Mouse (Mus musculus): ENCODE results near the gene H3f3b. TPM values are rescaled to one million over a fixed set of nuclear protein-coding genes. Genes with fewer than 3 reads are reported as not detected.

The H3f3b gene
- polyA plus RNA-seq, 1 experiment from 2014 or later = 1,937 TPM

DNA sequence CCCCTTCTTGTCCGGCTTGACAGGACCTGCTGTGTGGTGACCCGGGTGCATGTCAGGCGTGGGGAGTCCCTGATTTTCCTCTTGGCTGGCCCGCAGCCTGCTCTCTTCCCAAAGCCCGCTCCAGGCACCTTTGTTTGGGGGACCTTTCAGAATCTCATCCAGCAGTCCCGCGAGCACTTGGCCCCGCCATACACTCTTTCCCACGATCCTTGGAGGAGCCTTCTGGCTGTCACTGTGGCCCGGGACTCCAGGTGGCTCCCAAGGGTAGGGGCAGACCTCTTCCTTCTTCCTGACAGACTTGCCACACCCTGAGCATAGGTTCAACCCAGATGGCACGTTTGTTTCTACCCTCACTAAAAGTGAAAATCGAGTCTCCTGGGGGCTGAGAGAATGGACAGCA, 52.2 kb downstream of the H3f3b start:
- H3K9ac ChIP-seq (ENCODE audit: low read length) = peak overlapping the region; percentile 58
- H3K27ac ChIP-seq (ENCODE audit: low read length) = no peak overlapping the region
- H3K36me3 ChIP-seq (ENCODE audit: control insufficient read depth, insufficient read depth, low read length) = no peaks in the 10 kb centered on the region
- 31% methylated on average over 12 of the region's 12 CpGs for WGBS
- H3K9me3 ChIP-seq (ENCODE audit: control insufficient read depth, low read length) = no peaks in the 10 kb centered on the region
- peak overlapping the region; percentile 70 for H3K4me2 ChIP-seq (ENCODE audit: low read depth, low read length)
- ATAC-seq (ENCODE audit: low read depth) = no peak
- H3K4me1 ChIP-seq (replicated peaks; ENCODE audit: control insufficient read depth, insufficient read depth, low read length) = peaks cover 11% of the 10 kb centered on the region
- H3K27me3 ChIP-seq (ENCODE audit: control insufficient read depth, insufficient read depth, low read depth, low read length) = peaks cover 46% of the 10 kb centered on the region
- H3K4me3 ChIP-seq (ENCODE audit: low read length) = peak overlapping the region; percentile 51

- peaks cover 16% of the 10 kb centered on the region for H3K4me1 ChIP-seq (replicated peaks; ENCODE audit: control insufficient read depth, insufficient read depth, low read length)
- peak overlapping the region; percentile 70 for H3K4me2 ChIP-seq (ENCODE audit: low read depth, low read length)
- no peaks in the 10 kb centered on the region for H3K36me3 ChIP-seq (ENCODE audit: control insufficient read depth, insufficient read depth, low read length)
- peak overlapping the region; percentile 58 for H3K9ac ChIP-seq (ENCODE audit: low read length)
- 3% methylated on average over 17 of the region's 18 CpGs for WGBS
- H3K27ac ChIP-seq (ENCODE audit: low read length) = no peak overlapping the region
- ATAC-seq (ENCODE audit: low read depth) = no peak
- H3K9me3 ChIP-seq (ENCODE audit: control insufficient read depth, low read length) = no peaks in the 10 kb centered on the region
- peak overlapping the region; percentile 51 for H3K4me3 ChIP-seq (ENCODE audit: low read length)
- peaks cover 46% of the 10 kb centered on the region for H3K27me3 ChIP-seq (ENCODE audit: control insufficient read depth, insufficient read depth, low read depth, low read length)
Measured at GRCm38 (mm10) chr11:115975083-115975420, 52.7 kb downstream of the H3f3b start.

DNA sequence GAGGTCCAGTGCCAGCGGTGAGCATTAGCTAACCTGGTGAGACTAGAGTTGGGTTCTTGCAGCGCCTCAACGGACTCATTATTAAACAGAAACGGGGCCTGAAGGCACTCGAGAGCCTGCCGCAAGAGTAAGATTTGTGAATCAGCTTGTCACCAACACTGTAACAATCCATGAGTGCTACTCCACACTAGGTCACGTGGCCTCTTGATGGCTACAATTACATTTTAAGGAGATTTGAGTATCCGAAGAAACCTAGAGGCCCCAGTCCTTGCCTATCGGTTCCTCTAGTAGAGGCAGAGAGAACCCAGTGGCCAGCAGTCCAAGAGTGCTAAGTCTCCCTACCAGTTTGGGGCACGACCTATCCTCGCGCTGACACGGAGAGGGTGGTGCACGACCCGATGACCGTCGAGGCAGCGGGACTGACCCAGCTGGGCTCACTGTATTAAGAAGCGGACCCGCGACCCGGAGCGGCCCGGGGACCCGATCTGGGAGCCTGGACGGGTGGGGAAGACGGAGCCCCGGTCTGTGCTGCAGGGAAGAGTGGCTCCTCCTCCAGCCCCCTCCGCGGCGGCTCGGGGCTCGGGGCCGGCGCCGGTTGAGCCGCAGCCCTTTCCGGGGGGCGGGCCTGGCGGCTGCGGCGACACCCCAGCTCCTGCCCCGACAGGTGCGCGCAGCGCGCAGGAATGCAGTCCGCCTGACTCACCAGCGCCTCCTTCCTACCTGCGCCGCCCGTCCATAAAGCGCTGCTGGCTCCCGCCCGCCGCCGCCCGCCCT, 53.3 kb downstream of the H3f3b start, which contains the start of gene Itgb4:
Gene Itgb4, plus strand, starts transcription at position 401 of the 774 bp plus-strand sequence.
- Histone ChIP-seq H3K27ac (ENCODE audit: low read length) (no peak within 1 kb of the TSS), H3K9ac (ENCODE audit: low read length) (peak within 1 kb of the TSS; percentile 58), H3K27me3 (ENCODE audit: control insufficient read depth, insufficient read depth, low read depth, low read length) (peaks cover 46% of the 10 kb centered on the region), H3K4me2 (ENCODE audit: low read depth, low read length) (peak within 1 kb of the TSS; percentile 70), H3K4me3 (ENCODE audit: low read length) (peak within 1 kb of the TSS; percentile 51), H3K36me3 (ENCODE audit: control insufficient read depth, insufficient read depth, low read length) (no peaks in the 10 kb centered on the region), H3K9me3 (ENCODE audit: control insufficient read depth, low read length) (no peaks in the 10 kb centered on the region), H3K4me1 (replicated peaks; ENCODE audit: control insufficient read depth, insufficient read depth, low read length) (peaks cover 17% of the 10 kb centered on the region)
- ATAC-seq (ENCODE audit: low read depth) = peak; percentile 83
- 7% methylated on average over 48 of the region's 58 CpGs for WGBS

Other genes starting within 250 kb of the H3f3b start
- gene Caskin2, start 214.3 kb downstream of the H3f3b start, polyA plus RNA-seq (2015; fragmentation: Nextera tagmentation; extraction: Ambion mirVana) = 21.6 and 22.0 TPM in 2 replicates
- gene Tsen54, start 213.2 kb downstream of the H3f3b start, polyA plus RNA-seq (2015; fragmentation: Nextera tagmentation; extraction: Ambion mirVana) = 36.9 and 38.1 TPM in 2 replicates
- gene Llgl2, start 203.9 kb downstream of the H3f3b start, polyA plus RNA-seq (2015; fragmentation: Nextera tagmentation; extraction: Ambion mirVana) = 45.0 and 58.7 TPM in 2 replicates
- gene Myo15b, start 169.6 kb downstream of the H3f3b start, polyA plus RNA-seq (2015; fragmentation: Nextera tagmentation; extraction: Ambion mirVana) = 0.83 and 2.0 TPM in 2 replicates
- 5.6 and 8.9 TPM in 2 replicates for gene Smim5, start 128.0 kb downstream of the H3f3b start, polyA plus RNA-seq (2015; fragmentation: Nextera tagmentation; extraction: Ambion mirVana)
- gene Smim6, start 115.9 kb downstream of the H3f3b start, polyA plus RNA-seq (2015; fragmentation: Nextera tagmentation; extraction: Ambion mirVana) = 35.5 and 36.2 TPM in 2 replicates
- gene Sap30bp, start 94.7 kb downstream of the H3f3b start, polyA plus RNA-seq (2015; fragmentation: Nextera tagmentation; extraction: Ambion mirVana) = 34.3 and 36.8 TPM in 2 replicates
- gene Recql5, start 94.5 kb downstream of the H3f3b start, polyA plus RNA-seq (2015; fragmentation: Nextera tagmentation; extraction: Ambion mirVana) = 23.6 and 25.7 TPM in 2 replicates
- gene Itgb4, start 53.3 kb downstream of the H3f3b start, polyA plus RNA-seq (2015; fragmentation: Nextera tagmentation; extraction: Ambion mirVana) = 3.4 and 3.8 TPM in 2 replicates
- gene Galk1, start 15.2 kb downstream of the H3f3b start, polyA plus RNA-seq (2015; fragmentation: Nextera tagmentation; extraction: Ambion mirVana) = 188 and 190 TPM in 2 replicates
- 37.9 and 41.3 TPM in 2 replicates for gene Unk, start 2.4 kb upstream of the H3f3b start, polyA plus RNA-seq (2015; fragmentation: Nextera tagmentation; extraction: Ambion mirVana)
- gene Unc13d, start 50.0 kb upstream of the H3f3b start, polyA plus RNA-seq (2015; fragmentation: Nextera tagmentation; extraction: Ambion mirVana) = 7.2 and 8.9 TPM in 2 replicates
- gene Wbp2, start 59.0 kb upstream of the H3f3b start, polyA plus RNA-seq (2015; fragmentation: Nextera tagmentation; extraction: Ambion mirVana) = 95.4 and 98.9 TPM in 2 replicates
- 20.4 and 24.8 TPM in 2 replicates for gene Trim47, start 99.2 kb upstream of the H3f3b start, polyA plus RNA-seq (2015; fragmentation: Nextera tagmentation; extraction: Ambion mirVana)
- 5.1 and 6.4 TPM in 2 replicates for gene Trim65, start 103.2 kb upstream of the H3f3b start, polyA plus RNA-seq (2015; fragmentation: Nextera tagmentation; extraction: Ambion mirVana)
- gene Mrpl38, start 110.9 kb upstream of the H3f3b start, polyA plus RNA-seq (2015; fragmentation: Nextera tagmentation; extraction: Ambion mirVana) = 79.3 and 80.6 TPM in 2 replicates
- 36.1 and 37.3 TPM in 2 replicates for gene Fbf1, start 140.2 kb upstream of the H3f3b start, polyA plus RNA-seq (2015; fragmentation: Nextera tagmentation; extraction: Ambion mirVana)
- gene Ten1, start 170.9 kb upstream of the H3f3b start, polyA plus RNA-seq (2015; fragmentation: Nextera tagmentation; extraction: Ambion mirVana) = 74.9 and 87.3 TPM in 2 replicates
- 23.6 and 24.3 TPM in 2 replicates for gene Acox1, start 171.1 kb upstream of the H3f3b start, polyA plus RNA-seq (2015; fragmentation: Nextera tagmentation; extraction: Ambion mirVana)
- 4.4 and 4.7 TPM in 2 replicates for gene Evpl, start 210.1 kb upstream of the H3f3b start, polyA plus RNA-seq (2015; fragmentation: Nextera tagmentation; extraction: Ambion mirVana)
- 75.3 and 79.2 TPM in 2 replicates for gene Srp68, start 246.3 kb upstream of the H3f3b start, polyA plus RNA-seq (2015; fragmentation: Nextera tagmentation; extraction: Ambion mirVana)

Measured in lung, embryonic 16.5 days (tissue).